Mouse (Mus musculus): Measurements from ENCODE around the gene Mtf2. TPM values are rescaled to one million over a fixed set of nuclear protein-coding genes. Genes with fewer than 3 reads are reported as not detected.

Mtf2 gene
- polyA plus RNA-seq, 1 experiment: 58.9 TPM

- Histone ChIP-seq H3K27ac (ENCODE audit: control insufficient read depth, insufficient read depth, low read length) (no peak overlapping the region), H3K36me3 (ENCODE audit: control insufficient read depth, insufficient read depth, low read length) (no peaks in the 10 kb centered on the region), H3K4me1 (replicated peaks; ENCODE audit: control insufficient read depth, insufficient read depth, low read length) (no peaks in the 10 kb centered on the region; the same call in 1 of the 2 replicates), H3K27me3 (ENCODE audit: control insufficient read depth, insufficient read depth, low read length) (no peaks in the 10 kb centered on the region), H3K4me3 (ENCODE audit: control insufficient read depth, insufficient read depth, low read length) (no peak overlapping the region)
- no peak for DNase-seq
- WGBS: 95% methylated on average over 1 of the region's 1 CpGs
- no peak for TF ChIP-seq CTCF (IDR thresholded peaks at IDR 0.05; ENCODE audit: borderline replicate concordance, control insufficient read depth, extremely low read depth, insufficient read depth, low read length, poor library complexity)
Measured at GRCm38 (mm10) chr5:108152592-108152991, 87.1 kb downstream of the Mtf2 start.

Other genes with a start within 250 kb of the Mtf2 start
- 0.11 TPM in 1 of 2 replicates, not detected in the other for gene Ube2d2b, start 235.6 kb upstream of the Mtf2 start, polyA plus RNA-seq (2012; rRNA removed)
- 2.5 and 5.9 TPM in 2 replicates for gene Evi5, start 190.6 kb upstream of the Mtf2 start, polyA plus RNA-seq (2012; rRNA removed)
- gene Rpl5, start 165.2 kb upstream of the Mtf2 start, polyA plus RNA-seq (2012; rRNA removed): 33.7 and 55.8 TPM in 2 replicates
- gene Fam69a, start 78.6 kb upstream of the Mtf2 start, polyA plus RNA-seq (2012; rRNA removed): 2.1 and 2.3 TPM in 2 replicates
- gene Tmed5, start 66.9 kb downstream of the Mtf2 start, polyA plus RNA-seq (2012; rRNA removed): 120 and 133 TPM in 2 replicates
- 0.43 and 0.59 TPM in 2 replicates for gene Ccdc18, start 67.2 kb downstream of the Mtf2 start, polyA plus RNA-seq (2012; rRNA removed)
- 33.6 and 38.2 TPM in 2 replicates for gene Dr1, start 203.2 kb downstream of the Mtf2 start, polyA plus RNA-seq (2012; rRNA removed)
- 5.0 TPM in 2 replicates for gene Pigg, start 246.9 kb downstream of the Mtf2 start, polyA plus RNA-seq (2012; rRNA removed)